Mouse (Mus musculus): ENCODE results near the gene Dnaaf5.

DNA sequence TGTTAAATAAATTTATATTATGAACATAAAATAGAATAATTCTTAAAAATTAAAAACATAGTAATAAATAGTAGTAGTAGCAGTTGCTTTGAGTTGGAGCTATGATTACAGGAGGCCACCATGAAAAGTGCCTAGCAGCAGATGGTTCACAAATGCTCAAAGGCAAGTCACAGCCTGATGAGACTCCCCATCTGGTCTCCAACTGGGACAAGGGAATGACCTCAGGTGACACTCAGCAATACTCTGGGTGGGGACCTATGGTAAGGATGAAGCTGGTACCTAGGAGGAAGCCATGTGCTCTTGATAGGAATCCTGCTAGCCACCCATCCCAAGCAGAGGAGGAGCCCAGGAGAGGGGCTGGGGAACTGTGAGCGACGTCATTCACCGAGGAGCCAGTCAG lies 24.3 kb upstream of the Dnaaf5 start:
- TF ChIP-seq MAFK (IDR thresholded peaks at IDR 0.05; ENCODE audit: insufficient read depth, low read depth, low read length) (no peak), ZNF384 (IDR thresholded peaks at IDR 0.05; ENCODE audit: low read depth, low read length) (no peak)

All from ES-E14 (cell line).